Mouse (Mus musculus): Measurements from ENCODE around the gene Runx2.

DNA sequence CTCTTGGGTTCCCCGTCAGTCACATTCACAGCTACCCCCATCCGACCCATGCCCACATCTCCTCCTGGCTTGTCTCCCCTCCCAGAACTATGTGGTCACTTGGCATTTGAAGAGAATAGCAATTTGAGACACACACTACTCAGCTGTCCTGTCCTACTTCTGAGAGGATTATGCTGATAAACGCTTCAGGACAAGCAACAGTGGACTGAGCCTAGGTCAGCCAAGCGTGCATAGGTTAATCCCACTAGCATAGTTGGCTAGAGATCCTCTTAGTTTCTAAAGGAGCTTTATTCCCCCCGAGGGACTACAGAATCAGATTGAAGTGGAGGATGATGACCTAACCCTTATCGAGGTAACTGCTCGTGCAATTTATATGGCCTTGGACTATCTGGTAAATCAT lies 162.5 kb downstream of the Runx2 start:
- TF ChIP-seq CTCF (conservative IDR thresholded peaks at IDR 0.05; ENCODE audit: insufficient read depth, insufficient read length, low read depth, low read length) (no peak), POLR2A (IDR thresholded peaks at IDR 0.05; ENCODE audit: low read depth, low read length) (no peak)
